Mouse (Mus musculus) liver, embryonic 14.5 days (tissue): ENCODE data around the gene Spag8. TPM values are rescaled to one million over a fixed set of nuclear protein-coding genes. Genes with fewer than 3 reads are reported as not detected.

Source experiments
- ATAC-seq: fragments of 200-750 bp; cut with Nextera tagmentation; 2 replicates; pipeline ENCODE4 v1.8.0; 2017; ENCODE audit warnings: moderate number of reproducible peaks, mild to moderate bottlenecking, moderate library complexity; ENCODE audit not compliant: insufficient read depth
- DNase-seq, 3 experiments: peaks; one replicate each; pipeline ENCODE4 v3.0.0-alpha.2; 2012 to 2013; ENCODE audit warnings: low read depth in 3 of 3, low spot score in 3 of 3
- H3K27ac ChIP-seq: fragments of 300-500 bp; sonication (generic); 2 replicates; pipeline ENCODE4 v1.5.1; 2014; ENCODE audit warnings: moderate library complexity, mild to moderate bottlenecking, control low read depth, inconsistent platforms
- H3K27me3 ChIP-seq: fragments of 300-500 bp; sonication (generic); 2 replicates; pipeline ENCODE4 v1.6.1; 2014; ENCODE audit warnings: mild to moderate bottlenecking, low read length, moderate library complexity; ENCODE audit not compliant: control insufficient read depth, insufficient read depth
- H3K36me3 ChIP-seq: fragments of 300-500 bp; sonication (generic); replicated peaks from 2 replicates; pipeline ENCODE4 v1.6.1; 2014; ENCODE audit warnings: low read depth; ENCODE audit not compliant: control insufficient read depth, insufficient read depth
- H3K4me1 ChIP-seq, 2 experiments: fragments of 200-500 bp in 1 of 2; fragments of 300-500 bp in 1 of 2; sonication (generic) in 1 of 2; replicated peaks; 2 replicates each; pipeline ENCODE4 v1.6.1; 2012 to 2014; ENCODE audit warnings: antibody characterized with exemption in 1 of 2, inconsistent platforms in 1 of 2, low read length in 1 of 2; ENCODE audit not compliant: control insufficient read depth in 2 of 2, insufficient read depth in 2 of 2
- H3K4me2 ChIP-seq: fragments of 300-500 bp; sonication (generic); 2 replicates; pipeline ENCODE4 v1.6.1; 2014; ENCODE audit warnings: low read depth, mild to moderate bottlenecking, control low read depth, moderate library complexity
- H3K4me3 ChIP-seq, 2 experiments: fragments of 200-500 bp in 1 of 2; fragments of 300-500 bp in 1 of 2; sonication (generic) in 1 of 2; 2 replicates each; pipeline ENCODE4 v1.5.1; 2012 to 2014; ENCODE audit warnings: low read depth in 2 of 2, low read length in 2 of 2, mild to moderate bottlenecking in 2 of 2, control low read depth in 1 of 2, inconsistent platforms in 1 of 2, moderate library complexity in 1 of 2; ENCODE audit not compliant: insufficient read depth in 1 of 2
- H3K9ac ChIP-seq: fragments of 300-500 bp; sonication (generic); replicated peaks from 2 replicates; pipeline ENCODE4 v1.6.1; 2014; ENCODE audit warnings: mild to moderate bottlenecking, control low read depth, moderate library complexity
- H3K9me3 ChIP-seq: fragments of 300-500 bp; sonication (generic); 2 replicates; pipeline ENCODE4 v1.6.1; 2016; ENCODE audit warnings: low read length, mixed read lengths; ENCODE audit not compliant: control insufficient read depth
- CTCF ChIP-seq: IDR thresholded peaks from 2 replicates; pipeline ENCODE4 v1.5.1; 2016; ENCODE audit warnings: antibody characterized with exemption, low read depth, control low read depth
- EP300 ChIP-seq: IDR thresholded peaks from 2 replicates; pipeline ENCODE4 v1.6.1; 2016; ENCODE audit warnings: antibody characterized with exemption, low read depth
- WGBS: fragments of 180-500 bp; shearing (Covaris S2); extraction: QIAGEN DNeasy Blood & Tissue Kit; methylation state at CpG from one replicate; pipeline ENCODE4 v1.1.7; 2014; ENCODE audit not compliant: insufficient replicate concordance; 5-methylcytosine and 5-hydroxymethylcytosine counted together
- polyA plus RNA-seq, 2 experiments: library from polyadenylated mRNA; depleted of rRNA in 1 of 2; stranded (reverse) in 1 of 2; unstranded in 1 of 2; fragments of >200 nt; fragmentation: Nextera tagmentation in 1 of 2; extraction: Ambion mirVana in 1 of 2; gene quantifications; 2 replicates each; pipeline versions ENCODE4 v1.2.1 to v1.2.3; 2012 to 2014

The Spag8 gene
- polyA plus RNA-seq, 2 experiments = 0.16 to 0.24 TPM

DNA sequence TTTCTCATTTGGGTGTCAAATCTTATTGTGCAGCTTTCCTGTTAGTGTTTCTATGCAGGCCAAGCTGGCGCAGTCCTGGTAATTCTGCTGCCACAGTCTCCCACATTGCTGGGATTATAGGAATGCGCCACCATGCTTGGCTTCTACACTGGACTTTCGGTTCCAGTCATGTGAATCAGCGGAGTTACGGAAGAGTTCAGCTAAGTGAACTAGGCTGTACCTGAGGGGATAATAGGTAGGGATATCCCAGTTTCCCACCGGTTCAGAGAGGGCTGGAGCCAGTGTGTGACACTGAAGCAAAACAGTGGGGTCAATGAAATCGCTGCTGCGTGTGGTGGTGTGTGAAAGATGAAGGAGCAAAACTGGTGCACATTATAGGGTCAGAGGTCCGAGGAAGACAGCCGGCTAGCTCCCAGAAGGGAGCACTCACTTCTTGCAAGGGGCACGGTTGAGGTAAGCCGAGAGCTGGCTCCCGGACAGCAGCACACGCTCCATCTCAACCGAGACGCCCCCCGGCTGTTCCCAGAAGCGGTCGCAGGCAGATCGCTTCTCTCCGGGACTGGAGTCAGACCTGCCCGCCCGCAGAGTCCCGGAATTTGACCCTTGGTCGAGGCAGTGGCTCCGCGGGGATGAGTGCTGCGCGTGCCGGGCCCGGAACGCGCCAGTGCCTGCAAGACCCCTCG lies 2.4 kb upstream of the Spag8 start:
- Histone ChIP-seq H3K36me3 (no peaks in the 10 kb centered on the region), H3K4me1 (peaks cover 3 to 11% of the 10 kb centered on the region in 2 experiments), H3K9ac (peak overlapping the region; percentile 77), H3K27me3 (no peaks in the 10 kb centered on the region), H3K4me2 (peak overlapping the region; percentile 76), H3K4me3 (peak overlapping the region; percentile 73 to 78), H3K9me3 (no peaks in the 10 kb centered on the region), H3K27ac (no peak overlapping the region; the same call in 1 of the 2 replicates)
- DNase-seq (no peak), ATAC-seq (peak; percentile 38)
- TF ChIP-seq CTCF (peak; percentile 15; the same call in 1 of the 2 replicates), EP300 (no peak)
- WGBS = 9% methylated on average over 34 of the region's 34 CpGs

DNA sequence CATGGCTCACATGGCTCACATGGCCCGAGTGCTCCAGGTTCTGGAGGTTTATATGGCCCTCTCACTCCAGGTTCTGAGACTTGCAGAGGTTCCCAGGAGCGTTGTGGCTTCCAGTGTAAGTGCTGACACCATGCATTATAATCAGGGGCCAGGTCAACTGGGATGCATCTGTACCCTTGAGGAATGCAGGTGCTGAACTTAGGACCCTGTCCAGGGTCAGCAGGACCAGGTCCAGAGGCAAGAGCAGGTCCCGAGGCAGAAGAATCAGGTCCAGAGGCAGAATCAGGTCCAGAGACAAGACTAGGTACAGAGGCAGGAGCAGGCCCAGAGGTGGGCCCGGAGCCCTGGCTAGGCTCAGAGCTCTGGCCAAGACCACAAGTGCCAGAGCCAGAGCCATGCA lies 668 bp downstream of the Spag8 start:
- DNase-seq = no peak
- ATAC-seq = no peak
- WGBS = 62% methylated on average over 4 of the region's 4 CpGs
- peak overlapping the region; percentile 50 for H3K4me2 ChIP-seq
- no peak overlapping the region for H3K9ac ChIP-seq
- peaks cover 5% of the 10 kb centered on the region for H3K9me3 ChIP-seq
- H3K4me3 ChIP-seq = no peak overlapping the region
- no peaks in the 10 kb centered on the region for H3K36me3 ChIP-seq
- H3K27ac ChIP-seq = no peak overlapping the region
- H3K27me3 ChIP-seq = no peaks in the 10 kb centered on the region
- H3K4me1 ChIP-seq = peaks cover 3 to 11% of the 10 kb centered on the region in 2 experiments
- TF ChIP-seq CTCF (no peak), EP300 (no peak)

DNA sequence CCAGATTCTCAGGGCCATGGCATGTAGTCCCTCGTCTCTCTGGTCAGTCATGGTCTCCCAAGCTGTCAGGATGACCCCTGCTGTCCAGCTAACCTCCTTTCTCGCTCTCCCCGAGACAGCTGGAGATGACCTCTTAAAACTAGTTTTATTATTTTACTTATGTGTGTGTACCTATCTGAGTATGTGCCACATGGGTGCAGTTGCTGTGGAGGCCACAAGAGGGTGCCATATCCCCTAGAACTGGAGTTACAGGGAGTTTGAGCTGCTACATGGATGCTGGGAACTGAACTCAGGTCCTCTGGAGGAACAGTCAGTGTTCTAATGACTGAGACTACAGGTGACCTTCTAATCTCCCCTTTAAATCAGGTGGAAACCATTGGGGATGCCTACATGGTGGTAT lies 3.6 kb downstream of the Spag8 start:
- 80% methylated on average over 3 of the region's 3 CpGs for WGBS
- no peak overlapping the region for H3K9ac ChIP-seq
- no peaks in the 10 kb centered on the region for H3K36me3 ChIP-seq
- H3K4me1 ChIP-seq = peaks cover 0 to 3% of the 10 kb centered on the region in 2 experiments; a peak in 2 of 4 replicates
- H3K4me3 ChIP-seq = no peak overlapping the region
- TF ChIP-seq EP300 (no peak), CTCF (peak; percentile 56)
- H3K9me3 ChIP-seq = peaks cover 5% of the 10 kb centered on the region
- H3K27me3 ChIP-seq = no peaks in the 10 kb centered on the region
- ATAC-seq = no peak
- no peak overlapping the region for H3K4me2 ChIP-seq
- DNase-seq = no peak
- no peak overlapping the region for H3K27ac ChIP-seq

DNA sequence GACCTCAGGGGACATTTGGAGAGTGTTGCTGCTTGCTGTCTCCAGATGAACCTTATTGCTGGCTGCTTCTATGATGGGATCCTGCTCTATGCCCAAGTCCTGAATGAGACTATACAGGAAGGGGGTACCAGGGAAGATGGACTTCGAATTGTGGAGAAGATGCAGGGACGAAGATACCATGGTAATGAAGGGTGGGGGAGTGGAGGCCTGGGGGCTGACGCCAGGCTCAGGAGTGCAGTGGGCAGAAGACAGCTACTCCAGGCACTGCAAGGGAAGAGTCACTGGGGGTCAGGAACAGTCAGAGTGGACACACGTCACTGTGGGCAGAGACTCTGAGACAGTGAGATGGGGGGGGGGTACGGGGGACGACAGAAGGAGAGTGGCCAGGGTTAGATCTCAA lies 12.9 kb downstream of the Spag8 start:
- no peak for TF ChIP-seq CTCF
- TF ChIP-seq EP300 = no peak
- no peak for ATAC-seq
- no peak overlapping the region for H3K4me2 ChIP-seq
- no peaks in the 10 kb centered on the region for H3K27me3 ChIP-seq
- no peaks in the 10 kb centered on the region for H3K4me1 ChIP-seq
- no peak for DNase-seq
- H3K36me3 ChIP-seq = no peaks in the 10 kb centered on the region
- H3K9ac ChIP-seq = no peak overlapping the region
- 67% methylated on average over 6 of the region's 6 CpGs for WGBS
- no peak overlapping the region for H3K27ac ChIP-seq
- H3K9me3 ChIP-seq = no peaks in the 10 kb centered on the region
- no peak overlapping the region for H3K4me3 ChIP-seq

DNA sequence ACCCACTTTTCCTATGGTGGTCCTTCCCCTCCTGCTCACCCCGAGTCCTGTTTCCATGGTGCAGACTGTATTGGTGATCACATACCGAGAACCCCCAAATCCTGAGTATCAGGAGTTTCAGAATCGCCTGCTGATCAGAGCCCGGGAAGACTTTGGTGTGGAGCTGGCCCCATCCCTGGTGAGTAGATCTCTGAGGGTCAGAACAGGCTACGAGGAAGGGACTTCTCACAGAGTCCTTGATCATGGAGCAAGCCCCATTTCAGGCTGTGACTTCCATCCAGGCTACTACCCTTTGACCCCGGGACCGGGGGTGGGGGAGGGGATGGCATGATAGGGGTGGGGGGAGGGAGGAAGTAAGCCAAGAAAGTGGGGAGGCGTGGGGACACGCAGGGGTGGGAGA lies 13.3 kb downstream of the Spag8 start:
- 66% methylated on average over 9 of the region's 9 CpGs for WGBS
- Histone ChIP-seq H3K27me3 (no peaks in the 10 kb centered on the region), H3K4me3 (no peak overlapping the region), H3K4me1 (no peaks in the 10 kb centered on the region), H3K9me3 (no peaks in the 10 kb centered on the region), H3K4me2 (no peak overlapping the region), H3K27ac (no peak overlapping the region), H3K9ac (no peak overlapping the region), H3K36me3 (no peaks in the 10 kb centered on the region)
- no peak for DNase-seq
- ATAC-seq = no peak
- TF ChIP-seq CTCF = no peak
- no peak for TF ChIP-seq EP300
